Comparison of ENCODE assay signal across 8 mouse cellular contexts in the genomic region with DNA sequence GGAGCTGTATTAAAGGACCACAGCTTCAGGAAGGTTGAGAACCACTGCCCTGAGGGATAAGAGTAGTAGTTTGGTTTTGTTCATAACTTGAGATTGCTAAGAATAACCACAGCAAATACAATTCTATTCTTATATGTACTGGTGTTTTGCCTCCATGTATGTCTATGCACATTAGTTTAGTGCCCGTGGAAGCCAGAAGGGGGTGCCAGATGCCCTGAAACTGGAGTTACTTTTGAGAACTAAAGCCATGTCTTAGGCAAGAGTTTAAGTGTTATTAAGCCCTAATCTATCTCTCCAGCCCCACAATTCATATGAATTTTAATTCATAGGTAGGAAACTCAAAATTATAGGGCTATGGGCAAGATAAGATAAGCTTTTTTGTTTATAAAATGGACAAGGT. TPM values are rescaled to one million over a fixed set of nuclear protein-coding genes. Genes with fewer than 3 reads are reported as not detected.
A peak's percentile ranks its signal among the peaks of the same experiment; 100 is the strongest.
DNase-seq lines count a peak whose midpoint lies in the region; ATAC-seq and TF ChIP-seq lines count a peak whose summit lies in the region.

No protein-coding gene starts in this region.

- H3K4me1 ChIP-seq in thymus, adult 2 months (replicated peaks; ENCODE audit: control insufficient read depth, insufficient read depth, low read length) = no peaks in the 10 kb centered on the region

- no peak for TF ChIP-seq CTCF in thymus, adult 2 months (IDR thresholded peaks at IDR 0.05; ENCODE audit: borderline replicate concordance, control insufficient read depth, extremely low read depth, insufficient read depth, low read length, poor library complexity)

- 8% methylated on average over 1 of the region's 1 CpGs for WGBS in thymus, adult 2 months

- 0 out of 2 replicates have a peak, but pooled peaks have one; percentile 42 for ATAC-seq in erythroblast, adult 5-6 weeks (replicated peaks; ENCODE audit: low FRiP score, poor library complexity, severe bottlenecking)

- H3K27me3 ChIP-seq in thymus, adult 2 months (ENCODE audit: control insufficient read depth, insufficient read depth, low read length) = no peaks in the 10 kb centered on the region

- H3K4me3 ChIP-seq in thymus, adult 2 months (ENCODE audit: control insufficient read depth, insufficient read depth, low read length) = no peak overlapping the region

- TF ChIP-seq POLR2A in thymus, adult 2 months (IDR thresholded peaks at IDR 0.05; ENCODE audit: control insufficient read depth, extremely low read depth, insufficient read depth, low read length, poor library complexity) = no peak

- DNase-seq in cerebellum, postnatal 10 days = peak; percentile 63
- no peak for DNase-seq in cerebellum, adult 8-10 months
- DNase-seq in testis, postnatal 10 days (ENCODE audit: low spot score) = peak; percentile 72
- DNase-seq in testis, postnatal 14 days (ENCODE audit: low spot score) = no peak
- DNase-seq in layer of hippocampus, postnatal 10 days (ENCODE audit: low spot score in 2 of 2) = peak; percentile 56 to 70
- peak; percentile 25 for DNase-seq in mesoderm, embryonic 11.5 days (ENCODE audit: low read depth, low spot score)
- DNase-seq in thymus, adult 2 months = peak; percentile 69

- no peak overlapping the region for H3K27ac ChIP-seq in thymus, adult 2 months (ENCODE audit: control insufficient read depth, insufficient read depth, low read length)

- no peaks in the 10 kb centered on the region for H3K36me3 ChIP-seq in thymus, adult 2 months (ENCODE audit: control insufficient read depth, insufficient read depth, low read length)

RNA-seq across cellular contexts. Expression of a gene that starts 5.3 kb away (rescaled TPM):
- total RNA-seq in erythroblast, adult 5-6 weeks (2015; ENCODE audit: low replicate concordance) = not detected in 2 replicates
- total RNA-seq in erythroblast, adult 5-6 weeks (2017; ENCODE audit: low replicate concordance) = not detected in 2 replicates
- 1 to 10 TPM in 1 of 2 experiments, under 1 TPM in 1; 0.76 to 2.1 TPM for total RNA-seq in layer of hippocampus, postnatal 10 days (2021)
- 0.08 and 0.15 TPM in 2 replicates for polyA plus RNA-seq in thymus, adult 2 months (2012; rRNA removed)

RNA-seq across cellular contexts. Expression of a gene that starts 5.4 kb away (rescaled TPM):
- total RNA-seq in erythroblast, adult 5-6 weeks (2015; ENCODE audit: low replicate concordance) = 84.4 and 108 TPM in 2 replicates
- total RNA-seq in erythroblast, adult 5-6 weeks (2017; ENCODE audit: low replicate concordance) = 111 and 170 TPM in 2 replicates
- 100 to 1,000 TPM; 116 to 119 TPM for total RNA-seq in layer of hippocampus, postnatal 10 days (2021)
- 78.5 and 86.2 TPM in 2 replicates for polyA plus RNA-seq in thymus, adult 2 months (2012; rRNA removed)

Comparison
In these comparisons a context has a peak if more than half of its experiments do, and no peak if none do; other contexts are left out.
1. DNase-seq: peak in cerebellum, postnatal 10 days (2 of 2), testis, postnatal 10 days (single experiment), layer of hippocampus, postnatal 10 days (2 of 2), mesoderm, embryonic 11.5 days (single experiment) and thymus, adult 2 months (single experiment); none in cerebellum, adult 8-10 months (single experiment) and testis, postnatal 14 days (single experiment).